Mouse (Mus musculus): ENCODE data around the gene Sult1a1.
"Not testable (repeated sequence)": the region's sequence is repeated elsewhere in the genome, so short reads cannot be mapped to it uniquely, and the experiment has no call there.

The Sult1a1 gene

GRCm38 (mm10) chr7:126696303-126696702 lies 20.1 kb upstream of the Sult1a1 start:
- DNase-seq = no peak

GRCm38 (mm10) chr7:126695631-126696207 lies 19.5 kb upstream of the Sult1a1 start, which contains the start of gene Slx1b:
TSS of gene Slx1b (minus strand) at chr7:126695784.
- DNase-seq = peak; percentile 95 to 96

GRCm38 (mm10) chr7:126695210-126695611 lies 19.0 kb upstream of the Sult1a1 start, which contains the start of gene Bola2:
TSS of gene Bola2 (plus strand) at chr7:126695401.
- peak; percentile 61 to 69 for DNase-seq

- no peak for DNase-seq
Observed at GRCm38 (mm10) chr7:126694441-126695051, 18.3 kb upstream of the Sult1a1 start.

GRCm38 (mm10) chr7:126693781-126694180 lies 17.5 kb upstream of the Sult1a1 start:
- no peak for DNase-seq

- DNase-seq = peak; percentile 81 to 93
Observed at GRCm38 (mm10) chr7:126693256-126693655, 17.0 kb upstream of the Sult1a1 start.

- no peak for DNase-seq
Observed at GRCm38 (mm10) chr7:126692426-126692825, 16.2 kb upstream of the Sult1a1 start.

- no peak for DNase-seq
Observed at GRCm38 (mm10) chr7:126691676-126692075, 15.4 kb upstream of the Sult1a1 start.

GRCm38 (mm10) chr7:126690737-126691136 lies 14.5 kb upstream of the Sult1a1 start:
- DNase-seq = peak; percentile 66 to 88

- DNase-seq = no peak
Observed at GRCm38 (mm10) chr7:126689021-126689420, 12.8 kb upstream of the Sult1a1 start.

GRCm38 (mm10) chr7:126688156-126688555 lies 11.9 kb upstream of the Sult1a1 start:
- DNase-seq = not testable (repeated sequence)

GRCm38 (mm10) chr7:126681221-126681620 lies 5.0 kb upstream of the Sult1a1 start:
- peak; percentile 75 to 78 for DNase-seq

- DNase-seq = no peak
Observed at GRCm38 (mm10) chr7:126679683-126680082, 3.5 kb upstream of the Sult1a1 start.

GRCm38 (mm10) chr7:126678545-126679341 lies 2.5 kb upstream of the Sult1a1 start:
- DNase-seq = peak; percentile 52 to 68

- DNase-seq = no peak
Observed at GRCm38 (mm10) chr7:126676631-126677220, 494 bp upstream of the Sult1a1 start.

GRCm38 (mm10) chr7:126675104-126675503 lies 1.1 kb downstream of the Sult1a1 start:
- DNase-seq = no peak

GRCm38 (mm10) chr7:126672111-126672510 lies 4.1 kb downstream of the Sult1a1 start:
- no peak for DNase-seq

GRCm38 (mm10) chr7:126670152-126670551 lies 6.1 kb downstream of the Sult1a1 start:
- DNase-seq = no peak

- no peak for DNase-seq
Observed at GRCm38 (mm10) chr7:126668452-126668851, 7.8 kb downstream of the Sult1a1 start.

GRCm38 (mm10) chr7:126667495-126668090 lies 8.6 kb downstream of the Sult1a1 start:
- DNase-seq = no peak

- peak in 1 of 2 experiments; percentile 56 for DNase-seq
Observed at GRCm38 (mm10) chr7:126665269-126665668, 11.0 kb downstream of the Sult1a1 start.

GRCm38 (mm10) chr7:126663646-126664045 lies 12.6 kb downstream of the Sult1a1 start:
- DNase-seq = no peak

- no peak for DNase-seq
Observed at GRCm38 (mm10) chr7:126659771-126660170, 16.5 kb downstream of the Sult1a1 start.

Data from kidney, adult 8-10 months (tissue).